Mouse (Mus musculus) heart, adult 2 months (tissue): ENCODE measurements around the gene Prickle2. TPM values are rescaled to one million over a fixed set of nuclear protein-coding genes. Genes with fewer than 3 reads are reported as not detected.

Experiments used
- DNase-seq, 2 experiments: peaks; one replicate each; pipeline ENCODE4 v3.0.0; 2021
- H3K27ac ChIP-seq: fragments of 200-600 bp; 2 replicates; pipeline ENCODE4 v1.8.1; 2022
- H3K27me3 ChIP-seq: fragments of 200-500 bp; 2 replicates; pipeline ENCODE4 v1.6.1; 2012; ENCODE audit warnings: mild to moderate bottlenecking, low read length, inconsistent platforms, mixed read lengths; ENCODE audit not compliant: control insufficient read depth, insufficient read depth
- H3K36me3 ChIP-seq: fragments of 200-500 bp; 2 replicates; pipeline ENCODE4 v1.6.1; 2012; ENCODE audit warnings: low read length, inconsistent platforms; ENCODE audit not compliant: control insufficient read depth, insufficient read depth
- H3K4me1 ChIP-seq: fragments of 200-500 bp; 2 replicates; pipeline ENCODE4 v1.6.1; 2011; ENCODE audit warnings: low read length; ENCODE audit not compliant: control insufficient read depth, insufficient read depth
- H3K4me3 ChIP-seq: fragments of 200-600 bp; 2 replicates; pipeline ENCODE4 v1.8.1; 2022
- H3K79me2 ChIP-seq: fragments of 200-500 bp; replicated peaks from 2 replicates; pipeline ENCODE4 v1.6.1; 2012; ENCODE audit warnings: mild to moderate bottlenecking, inconsistent platforms, low read length, moderate library complexity, mixed read lengths; ENCODE audit not compliant: control insufficient read depth, insufficient read depth
- H3K9ac ChIP-seq: fragments of 200-500 bp; 2 replicates; pipeline ENCODE4 v1.6.1; 2012; ENCODE audit warnings: low read depth, mild to moderate bottlenecking, control low read depth, inconsistent platforms, low read length, mixed read lengths
- CTCF ChIP-seq: fragments of 200-600 bp; IDR thresholded peaks from 2 replicates; pipeline ENCODE4 v1.8.1; 2022; ENCODE audit warnings: antibody characterized with exemption, mild to moderate bottlenecking, moderate library complexity
- EP300 ChIP-seq: fragments of 200-500 bp; IDR thresholded peaks from 2 replicates; pipeline ENCODE4 v1.6.1; 2011; ENCODE audit warnings: low read depth, low read length, control low read depth; ENCODE audit not compliant: insufficient read depth
- POLR2A ChIP-seq: fragments of 200-500 bp; IDR thresholded peaks from 2 replicates; pipeline ENCODE4 v1.6.1; 2011; ENCODE audit warnings: mild to moderate bottlenecking, low read depth, low read length, control low read depth; ENCODE audit not compliant: insufficient read depth
- WGBS: fragments of 180-500 bp; shearing (Covaris S2); methylation state at CpG from one replicate; pipeline ENCODE4 v1.1.7; 2018; 5-methylcytosine and 5-hydroxymethylcytosine counted together
- intact Hi-C: fragments of 180-260 bp; cut with DNase I; formaldehyde crosslinking; loops from one replicate; pipeline ENCODE4 v1.15.1; 2025
- polyA plus RNA-seq: library from polyadenylated mRNA; depleted of rRNA; stranded (reverse); fragments of >200 nt; gene quantifications from 2 replicates; pipeline ENCODE4 v1.2.3, GENCODE M21; 2012
- total RNA-seq, 2 experiments: library from RNA; stranded (reverse); gene quantifications; 2 replicates each; pipeline ENCODE4 v1.2.3; 2021

Prickle2 gene
- total and polyA plus RNA-seq, 3 experiments, result 2.3 to 6.1 (median 4.9) TPM

DNA sequence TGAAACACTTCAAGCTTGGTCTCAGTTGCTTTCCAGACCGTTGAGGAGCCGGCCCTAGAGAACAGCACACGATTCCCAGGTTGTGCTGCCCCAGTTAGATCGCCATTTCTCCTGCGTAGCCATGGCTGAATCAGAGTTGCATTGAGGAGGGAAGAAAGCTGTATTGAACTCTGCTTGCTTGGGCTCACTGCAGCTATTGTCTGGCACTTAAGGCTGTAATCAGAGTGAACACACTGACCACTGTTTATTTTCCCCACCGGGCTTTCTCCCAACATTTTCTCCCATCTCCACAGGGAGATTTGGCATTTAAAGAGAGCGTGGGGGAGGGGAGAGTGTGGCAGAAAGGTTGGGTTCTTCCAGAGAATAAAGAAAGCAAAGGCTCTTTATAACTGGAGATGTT lies 22.6 kb upstream of the Prickle2 start:
- TF ChIP-seq CTCF (no peak), POLR2A (no peak), EP300 (no peak)
- H3K36me3 ChIP-seq, result no peaks in the 10 kb centered on the region
- no peak overlapping the region for H3K4me3 ChIP-seq
- no peak for DNase-seq
- no peak overlapping the region for H3K27ac ChIP-seq
- intact Hi-C loops, result loop anchor here (1.0 to 5.0 kb wide), 3 partner anchors 61 to 442 kb away; no protein-coding TSS in a partner anchor
- WGBS, result 41% methylated on average over 7 of the region's 7 CpGs
- H3K27me3 ChIP-seq, result no peaks in the 10 kb centered on the region
- peaks cover 3% of the 10 kb centered on the region for H3K4me1 ChIP-seq
- no peak overlapping the region for H3K9ac ChIP-seq
- H3K79me2 ChIP-seq, result no peaks in the 10 kb centered on the region

DNA sequence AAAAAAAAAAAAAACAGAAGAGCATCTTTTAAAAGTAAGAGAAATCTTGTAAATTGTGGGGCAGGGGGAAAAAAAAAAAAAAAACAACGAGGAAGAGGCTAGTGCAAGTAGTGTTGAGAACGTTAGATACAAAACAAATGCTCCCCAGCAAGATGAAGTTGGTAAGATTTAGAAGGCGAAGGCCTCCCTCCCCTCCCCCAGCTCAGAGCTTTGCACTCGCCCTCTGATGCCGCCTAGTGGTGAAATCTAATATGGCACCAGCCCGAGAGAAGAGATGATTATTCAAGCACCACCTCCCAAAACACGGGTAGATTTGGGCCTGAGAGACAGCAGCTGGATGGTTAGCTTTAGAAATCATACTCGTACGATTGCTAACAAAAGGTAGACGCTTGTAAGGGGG lies 22.1 kb upstream of the Prickle2 start:
- peaks cover 3% of the 10 kb centered on the region for H3K4me1 ChIP-seq
- no peak overlapping the region for H3K4me3 ChIP-seq
- peak; percentile 65; the same call in 1 of the 2 replicates for TF ChIP-seq EP300
- TF ChIP-seq CTCF, result peak; percentile 90
- TF ChIP-seq POLR2A, result no peak
- intact Hi-C loops, result loop anchor here (1.0 to 5.0 kb wide), 3 partner anchors 61 to 442 kb away; no protein-coding TSS in a partner anchor
- DNase-seq, result peak; percentile 72 to 89
- no peaks in the 10 kb centered on the region for H3K27me3 ChIP-seq
- no peaks in the 10 kb centered on the region for H3K36me3 ChIP-seq
- 1% methylated on average over 10 of the region's 10 CpGs for WGBS
- H3K9ac ChIP-seq, result no peak overlapping the region
- no peak overlapping the region for H3K27ac ChIP-seq
- no peaks in the 10 kb centered on the region for H3K79me2 ChIP-seq

DNA sequence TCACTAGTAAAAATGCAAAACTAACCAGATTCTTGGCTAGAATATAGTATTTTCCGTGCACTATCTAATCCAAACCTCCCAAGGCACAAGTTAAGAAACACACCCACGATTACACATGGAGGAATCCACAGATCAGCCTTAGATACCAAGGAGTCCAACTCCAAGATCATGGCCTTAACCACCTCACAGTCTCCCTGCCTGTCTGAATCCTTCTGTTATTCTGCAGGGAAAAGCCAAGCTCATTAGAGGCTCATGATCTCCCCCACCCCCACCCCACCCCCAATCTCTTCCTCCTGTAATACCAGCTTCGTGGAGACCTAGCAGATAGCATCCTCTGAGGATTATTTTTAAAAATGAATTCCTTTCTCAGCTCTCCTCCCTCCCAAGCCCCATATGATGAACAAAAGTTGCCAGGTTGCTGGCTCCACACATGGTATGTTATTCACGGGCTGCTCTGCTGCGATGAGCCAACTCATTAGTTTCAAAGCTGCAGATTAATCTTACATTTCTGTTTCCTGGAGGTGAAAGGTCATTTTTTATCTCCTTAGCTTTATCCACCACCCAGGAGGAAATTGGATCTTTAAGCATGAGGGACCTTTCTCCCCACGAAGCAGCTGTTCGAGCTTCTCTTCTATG lies 21.5 kb upstream of the Prickle2 start:
- 38% methylated on average over 7 of the region's 7 CpGs for WGBS
- Histone ChIP-seq H3K4me3 (no peak overlapping the region), H3K79me2 (no peaks in the 10 kb centered on the region), H3K36me3 (no peaks in the 10 kb centered on the region), H3K27ac (no peak overlapping the region), H3K27me3 (no peaks in the 10 kb centered on the region), H3K9ac (no peak overlapping the region), H3K4me1 (peaks cover 3% of the 10 kb centered on the region)
- intact Hi-C loops, result loop anchor here (5.0 kb wide), 2 partner anchors 60 to 250 kb away; no protein-coding TSS in a partner anchor
- no peak for TF ChIP-seq EP300
- TF ChIP-seq POLR2A, result no peak
- no peak for TF ChIP-seq CTCF
- no peak for DNase-seq

DNA sequence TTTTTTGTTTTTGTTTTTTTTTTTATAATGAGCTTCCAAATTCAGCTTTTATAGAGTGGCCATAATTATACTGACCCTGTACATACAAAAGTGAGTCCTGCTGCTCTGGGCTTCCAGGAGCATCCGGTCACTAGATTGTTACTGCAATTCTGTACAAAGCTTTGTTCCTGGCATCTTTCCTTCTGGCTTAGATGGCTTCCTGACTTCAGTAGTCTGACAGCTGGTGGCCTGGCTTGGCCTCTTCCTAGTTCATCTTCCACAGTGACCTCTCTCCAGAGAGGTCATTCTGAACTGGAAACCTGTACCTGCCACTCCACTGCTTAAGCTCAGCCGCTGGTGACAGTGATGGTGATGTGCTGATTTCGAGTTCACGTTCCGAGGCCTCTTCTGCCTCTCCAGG lies 20.2 kb upstream of the Prickle2 start:
- DNase-seq, result peak in 1 of 2 experiments; percentile 41
- H3K4me1 ChIP-seq, result peaks cover 3% of the 10 kb centered on the region
- no peaks in the 10 kb centered on the region for H3K79me2 ChIP-seq
- no peaks in the 10 kb centered on the region for H3K27me3 ChIP-seq
- intact Hi-C loops, result loop anchor here (5.0 kb wide), 2 partner anchors 59 to 249 kb away; no protein-coding TSS in a partner anchor
- 62% methylated on average over 5 of the region's 5 CpGs for WGBS
- no peaks in the 10 kb centered on the region for H3K36me3 ChIP-seq
- TF ChIP-seq EP300 (no peak), CTCF (no peak), POLR2A (no peak)
- H3K27ac ChIP-seq, result no peak overlapping the region
- H3K4me3 ChIP-seq, result no peak overlapping the region
- H3K9ac ChIP-seq, result no peak overlapping the region

DNA sequence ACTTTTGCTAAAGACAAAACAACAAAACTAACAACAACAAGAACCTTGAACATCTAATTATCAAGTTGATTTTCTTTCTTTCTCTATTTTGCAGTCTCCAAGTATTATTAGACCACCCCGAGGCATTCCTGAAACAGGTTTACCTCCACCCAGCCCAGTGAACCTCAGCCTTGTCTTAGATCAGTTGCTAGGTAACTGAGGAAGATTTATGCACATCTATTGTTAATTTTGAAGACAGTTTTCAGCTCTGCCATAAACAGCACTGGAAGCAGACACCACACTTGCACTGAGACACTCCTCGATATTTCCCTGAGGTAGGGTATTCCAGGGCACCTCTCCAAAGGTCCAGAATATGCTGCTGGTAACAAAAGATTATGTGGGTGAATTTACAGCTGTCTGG lies 18.4 kb upstream of the Prickle2 start:
- H3K79me2 ChIP-seq, result no peaks in the 10 kb centered on the region
- H3K27ac ChIP-seq, result no peak overlapping the region
- no peak overlapping the region for H3K9ac ChIP-seq
- DNase-seq, result no peak
- H3K4me3 ChIP-seq, result no peak overlapping the region
- TF ChIP-seq POLR2A, result no peak
- no peak for TF ChIP-seq CTCF
- TF ChIP-seq EP300, result no peak
- intact Hi-C loops, result no loop called here
- H3K4me1 ChIP-seq, result peaks cover 3% of the 10 kb centered on the region
- H3K27me3 ChIP-seq, result no peaks in the 10 kb centered on the region
- no peaks in the 10 kb centered on the region for H3K36me3 ChIP-seq
- WGBS, result 89% methylated on average over 2 of the region's 2 CpGs

DNA sequence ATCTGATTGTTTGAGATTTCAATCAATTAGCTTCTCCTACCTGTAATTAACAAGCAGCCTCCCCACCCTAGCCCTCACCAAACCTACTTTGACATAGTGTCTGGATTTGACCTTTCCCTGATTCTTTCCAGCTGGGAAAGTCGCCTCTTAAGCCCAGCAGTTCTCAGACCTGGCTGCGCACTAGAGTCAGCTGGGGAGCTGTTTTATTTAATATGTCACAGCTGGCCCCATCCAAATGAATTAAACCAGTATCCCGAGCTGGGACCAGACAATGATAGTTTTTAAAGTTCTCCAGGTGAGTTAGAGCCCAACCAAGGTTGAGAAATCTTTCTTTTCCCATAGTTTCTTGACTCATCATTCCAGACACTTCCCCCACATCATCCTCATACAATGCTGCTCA lies 9.9 kb upstream of the Prickle2 start:
- intact Hi-C loops, result no loop called here

More for the DNA sequence above, 9.9 kb upstream of the Prickle2 start:
- Histone ChIP-seq H3K79me2 (no peaks in the 10 kb centered on the region), H3K27ac (no peak overlapping the region), H3K4me1 (no peaks in the 10 kb centered on the region), H3K27me3 (no peaks in the 10 kb centered on the region), H3K9ac (no peak overlapping the region), H3K4me3 (no peak overlapping the region), H3K36me3 (no peaks in the 10 kb centered on the region)
- no peak for DNase-seq
- 63% methylated on average over 3 of the region's 3 CpGs for whole genome bisulfite sequencing
- TF ChIP-seq EP300 (no peak), POLR2A (no peak), CTCF (no peak)
